Mouse (Mus musculus): ENCODE results near the gene Sass6. TPM values are rescaled to one million over a fixed set of nuclear protein-coding genes. Genes with fewer than 3 reads are reported as not detected.
A peak's percentile ranks its signal among the peaks of the same experiment; 100 is the strongest.
"Not testable (repeated sequence)": the region's sequence is repeated elsewhere in the genome, so short reads cannot be mapped to it uniquely, and the experiment has no call there.

Sass6 gene
- 10 to 100 TPM; 11.0 to 12.8 TPM for polyA plus RNA-seq (2017; shearing (Covaris generic))

DNA sequence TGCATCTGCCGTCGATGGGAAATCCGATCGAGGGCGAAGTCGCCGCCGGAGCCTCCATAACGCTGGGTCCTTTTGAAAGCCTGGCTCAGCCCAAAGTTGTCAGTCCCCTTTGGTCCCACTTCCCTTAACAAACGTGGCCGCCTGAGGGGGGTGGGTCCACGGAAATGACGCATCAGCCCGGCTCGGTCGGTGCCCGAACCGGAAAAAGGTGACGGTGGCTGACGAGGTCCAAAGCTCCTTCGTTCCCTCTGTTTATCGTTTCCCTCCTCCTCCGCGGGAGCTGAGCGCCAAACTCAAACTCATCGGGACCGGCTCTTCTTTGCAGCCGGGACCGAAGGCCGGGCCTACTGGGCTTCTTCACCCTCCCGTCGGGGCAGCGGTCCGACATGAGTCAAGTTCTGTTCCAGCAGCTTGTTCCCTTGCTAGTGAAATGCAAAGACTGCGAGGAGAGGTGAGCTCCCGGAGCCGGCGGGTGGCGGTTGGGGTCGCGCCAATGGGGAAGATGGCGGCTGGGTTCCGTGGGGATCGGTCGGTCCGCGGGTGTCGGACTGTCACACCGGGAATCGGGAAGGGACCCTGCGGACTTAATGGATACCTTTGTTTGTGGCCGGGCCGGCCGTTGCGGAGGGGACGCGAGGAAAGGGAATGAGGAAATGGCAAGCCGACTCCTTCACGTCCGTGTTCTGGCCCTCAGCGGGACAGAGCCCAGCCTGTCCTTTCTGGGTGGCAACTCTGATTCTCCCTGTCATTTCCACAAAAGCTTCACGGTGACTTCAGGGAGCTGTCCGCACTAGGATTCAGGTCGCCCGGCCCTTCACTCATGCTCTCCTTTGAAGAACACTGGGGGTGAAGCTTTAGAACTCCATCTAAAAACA lies at the start of gene Sass6:
Gene Sass6 (plus strand): TSS at position 255 of the 875 bp plus-strand sequence.
- ATAC-seq: peak; percentile 97

DNA sequence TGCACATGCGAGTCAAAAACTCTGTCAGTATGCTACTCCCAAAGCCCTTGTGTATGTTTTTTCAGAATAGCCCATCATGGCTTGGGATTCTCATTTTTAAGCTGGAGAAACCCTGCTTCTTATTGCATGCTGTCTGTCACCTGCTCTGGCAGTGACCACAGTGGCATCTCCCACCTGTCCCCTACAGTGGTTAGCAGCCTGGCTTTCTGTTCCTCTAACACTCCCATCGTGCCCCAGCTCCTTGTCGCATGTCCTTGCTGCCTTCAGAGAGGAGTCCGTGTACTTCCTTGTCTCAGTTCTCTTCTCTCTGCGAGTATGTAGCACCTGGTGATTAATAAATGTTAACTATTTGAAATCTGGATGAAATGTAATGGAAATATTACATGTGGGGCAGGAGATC lies 47.4 kb upstream of the Sass6 start:
- no peak for ATAC-seq

DNA sequence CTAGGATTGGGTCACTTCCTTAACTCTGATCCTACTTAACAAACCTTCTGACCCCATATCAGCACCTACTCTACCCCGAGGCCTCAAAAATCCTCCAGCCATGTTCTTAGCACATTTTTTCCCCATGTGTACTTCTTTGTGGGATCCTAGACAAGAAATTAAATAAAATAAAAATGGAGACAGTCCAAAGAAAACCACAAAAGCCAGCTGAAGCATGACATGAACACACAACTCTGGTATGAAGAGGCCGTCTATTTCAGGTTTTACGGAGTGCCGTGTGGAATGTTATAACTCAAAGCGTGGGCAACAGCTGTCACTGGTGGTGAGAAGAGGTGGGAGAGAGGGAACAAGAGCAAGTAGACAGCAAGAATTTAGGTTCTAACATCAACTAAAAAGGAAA lies 43.4 kb upstream of the Sass6 start:
- ATAC-seq: no peak

DNA sequence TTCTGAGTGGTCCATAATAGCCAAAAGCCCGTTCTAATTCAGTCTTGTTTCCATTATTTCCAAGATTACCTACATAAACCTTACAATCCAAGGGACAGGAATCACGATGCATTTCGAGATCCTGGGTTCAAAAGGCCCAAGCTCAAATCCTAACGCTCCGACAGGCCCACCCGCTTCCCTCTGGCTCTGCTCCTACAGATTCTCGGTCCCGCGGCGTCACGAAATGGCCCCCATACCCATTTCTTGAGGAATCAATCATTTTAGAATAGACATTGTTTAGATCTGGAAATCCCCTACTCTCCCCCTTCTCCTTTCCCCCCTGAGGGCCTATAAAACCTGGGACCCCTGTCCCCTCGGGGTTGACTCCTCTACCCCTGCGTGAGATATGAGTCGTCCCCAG lies 33.5 kb upstream of the Sass6 start:
- not testable (repeated sequence) for ATAC-seq

DNA sequence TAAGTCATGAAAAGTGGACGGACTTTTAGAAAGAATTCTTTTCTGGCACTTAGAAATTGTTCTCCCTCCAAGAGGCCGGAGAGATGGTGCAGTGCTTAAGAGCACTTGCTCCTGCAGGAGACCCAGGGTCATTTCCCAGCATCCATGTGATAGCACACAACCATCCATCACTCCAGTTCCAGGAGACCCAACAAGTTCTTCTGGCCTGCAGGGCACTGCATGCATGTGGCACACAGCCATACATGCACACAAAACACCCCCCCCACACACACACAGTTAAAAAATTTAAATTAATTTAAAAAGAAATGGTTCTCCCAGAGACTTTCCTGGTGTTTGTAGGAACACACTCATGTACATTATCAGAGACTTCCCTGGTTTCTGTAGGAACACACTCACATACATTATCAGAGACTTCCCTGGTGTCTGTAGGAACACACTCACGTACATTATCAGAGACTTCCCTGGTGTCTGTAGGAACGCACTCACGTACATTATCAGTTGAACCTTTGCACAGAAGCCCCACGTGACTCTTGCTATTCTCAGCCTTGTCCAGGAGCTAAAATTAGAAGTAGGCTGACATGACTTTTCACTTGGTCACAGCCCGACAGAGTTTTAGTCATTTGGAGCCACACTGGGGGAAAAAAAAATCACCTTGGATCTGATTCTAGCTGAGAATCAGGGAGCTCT lies 32.2 kb upstream of the Sass6 start, which contains the start of gene Lrrc39:
Gene Lrrc39 (plus strand): TSS at position 566 of the 687 bp plus-strand sequence.
- no peak for ATAC-seq

DNA sequence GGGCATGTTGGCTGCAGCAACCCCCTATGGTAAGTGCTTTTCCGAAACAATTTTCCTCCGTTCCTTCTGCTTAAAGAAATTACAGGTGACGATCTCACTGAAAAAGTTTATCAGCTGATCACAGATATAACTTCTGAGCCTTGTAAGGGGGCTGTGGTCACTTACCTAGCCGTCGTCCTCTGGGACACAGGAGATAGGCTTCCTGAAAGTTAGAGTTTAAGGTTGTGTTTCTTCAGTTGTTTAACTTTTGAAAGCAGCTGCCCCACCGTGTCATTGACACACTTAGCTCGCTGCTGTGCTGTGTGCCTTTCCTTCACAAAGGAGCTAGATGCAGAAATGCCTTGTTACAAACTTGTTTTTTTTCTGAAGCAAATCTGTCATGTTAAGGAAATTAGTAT lies 31.7 kb upstream of the Sass6 start:
- no peak for ATAC-seq

DNA sequence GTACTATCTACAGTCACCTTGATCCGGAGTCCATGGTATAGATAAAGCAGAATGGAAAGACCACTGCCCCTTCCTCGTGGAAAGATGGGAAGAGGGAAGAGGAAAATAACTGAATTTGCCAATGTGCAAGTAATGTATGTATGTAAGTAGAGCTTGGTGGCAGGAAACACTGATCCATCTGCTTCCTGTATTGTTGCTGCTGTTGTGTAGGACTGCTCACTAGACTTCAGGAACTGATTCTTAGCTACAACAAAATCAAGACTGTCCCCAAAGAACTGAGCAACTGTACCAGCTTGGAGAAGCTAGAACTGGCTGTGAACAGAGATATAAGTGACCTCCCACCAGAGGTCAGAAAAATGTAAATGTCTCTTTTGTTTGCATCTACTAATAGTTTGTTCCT lies 24.2 kb upstream of the Sass6 start:
- ATAC-seq: no peak

DNA sequence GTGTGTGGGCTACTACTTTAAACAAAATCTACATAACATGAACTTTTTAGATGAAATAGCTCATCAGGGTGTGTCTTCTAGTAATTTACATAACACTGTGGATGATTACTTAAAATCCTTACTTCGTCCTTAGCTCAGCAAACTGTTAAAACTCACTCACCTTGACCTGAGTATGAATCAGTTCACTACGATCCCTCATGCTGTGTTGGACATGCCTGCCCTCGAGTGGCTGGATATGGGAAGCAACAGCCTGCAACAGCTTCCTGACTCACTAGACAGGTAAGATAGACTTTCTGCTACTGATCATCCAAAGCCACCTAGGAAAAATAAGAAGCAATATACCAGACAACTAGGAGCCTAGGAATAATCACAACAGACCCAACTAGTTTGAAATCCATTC lies 17.5 kb upstream of the Sass6 start:
- no peak for ATAC-seq

DNA sequence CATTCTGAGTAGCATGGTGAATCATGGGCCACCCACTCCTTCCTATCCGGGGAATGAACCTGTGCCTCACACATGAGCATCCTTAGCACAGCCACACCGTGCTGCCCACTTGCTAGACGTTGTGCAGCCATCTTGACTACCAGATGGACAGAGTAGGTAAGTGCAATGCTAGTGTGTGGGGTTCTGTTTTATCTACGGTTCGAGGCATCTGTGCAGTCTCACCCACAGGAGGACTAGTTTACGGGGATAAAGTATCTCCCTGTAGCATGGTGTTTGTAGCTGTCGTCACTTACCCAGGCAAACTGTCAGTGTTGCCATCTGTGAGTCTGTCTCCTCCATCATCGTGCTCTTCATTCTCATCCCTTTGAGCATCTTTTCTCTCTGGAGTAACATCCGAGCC lies 12.6 kb upstream of the Sass6 start:
- ATAC-seq: no peak

DNA sequence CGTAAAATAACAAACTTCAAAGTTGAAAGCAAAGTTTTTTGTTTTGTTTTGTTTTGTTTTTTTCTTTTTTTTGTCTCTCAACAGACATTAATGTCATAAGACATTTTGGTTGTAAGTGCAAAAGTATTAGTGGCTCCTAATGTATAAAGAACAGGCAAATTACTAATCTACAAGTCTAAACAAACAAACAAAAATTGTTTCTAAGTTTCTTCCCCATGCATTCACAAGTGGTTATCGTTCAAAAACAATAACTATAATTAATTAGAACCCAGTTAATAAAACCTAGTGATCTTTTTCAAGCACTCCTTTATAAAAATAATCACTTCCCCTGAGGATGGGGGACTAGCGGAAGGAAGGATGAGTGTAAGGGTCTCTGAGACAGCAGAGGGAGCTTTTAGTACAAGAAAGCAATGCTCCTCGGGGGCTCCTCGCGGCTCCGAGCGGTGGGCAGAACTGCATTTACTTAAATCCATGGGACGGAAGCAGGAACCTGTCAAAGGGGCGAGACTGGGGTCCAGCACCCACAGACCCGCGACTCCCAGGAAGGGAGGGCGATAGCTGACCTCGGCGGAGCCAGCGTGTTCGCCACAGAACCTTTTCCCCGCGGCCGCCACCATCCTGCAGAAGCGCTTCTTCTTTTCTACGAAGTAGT lies 580 bp upstream of the Sass6 start:
- ATAC-seq: peak; percentile 25

DNA sequence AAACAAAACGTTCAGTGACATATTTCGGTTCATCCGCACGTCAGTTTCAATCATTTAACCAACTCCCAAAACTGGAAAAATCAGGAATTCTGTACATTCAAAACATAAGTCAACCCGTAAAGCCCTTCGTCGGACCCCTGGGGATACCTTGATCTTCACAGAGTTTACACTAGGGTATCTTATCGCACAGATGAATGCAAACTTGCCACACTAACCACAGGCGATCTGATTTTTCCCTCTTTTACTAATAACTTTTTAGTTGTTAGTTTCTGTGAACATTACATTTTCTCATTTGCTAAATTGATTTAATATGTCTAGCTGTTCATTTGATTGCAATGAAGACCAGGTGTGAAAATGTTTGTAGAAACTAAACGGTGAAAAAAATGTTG lies 815 bp downstream of the Sass6 start:
- ATAC-seq: no peak

DNA sequence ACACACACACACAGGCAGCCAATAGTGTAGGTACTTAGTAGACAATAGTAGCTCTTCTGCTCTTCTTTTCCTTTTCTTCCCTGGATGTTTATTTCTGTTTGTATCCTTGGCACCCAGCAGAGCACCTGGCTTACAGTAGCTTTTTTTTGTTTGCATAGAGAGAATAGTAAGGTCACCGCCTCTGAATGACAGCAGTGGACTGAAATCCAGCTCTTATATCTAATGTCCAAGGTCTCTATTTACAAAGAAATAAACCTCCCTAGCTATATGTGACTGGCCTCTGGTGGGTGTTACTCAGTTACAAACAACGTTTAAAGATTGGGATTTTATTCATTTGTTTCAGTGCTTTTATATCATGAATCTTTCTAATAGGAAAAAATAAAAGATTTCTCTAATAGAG lies 4.9 kb downstream of the Sass6 start:
- ATAC-seq: no peak

DNA sequence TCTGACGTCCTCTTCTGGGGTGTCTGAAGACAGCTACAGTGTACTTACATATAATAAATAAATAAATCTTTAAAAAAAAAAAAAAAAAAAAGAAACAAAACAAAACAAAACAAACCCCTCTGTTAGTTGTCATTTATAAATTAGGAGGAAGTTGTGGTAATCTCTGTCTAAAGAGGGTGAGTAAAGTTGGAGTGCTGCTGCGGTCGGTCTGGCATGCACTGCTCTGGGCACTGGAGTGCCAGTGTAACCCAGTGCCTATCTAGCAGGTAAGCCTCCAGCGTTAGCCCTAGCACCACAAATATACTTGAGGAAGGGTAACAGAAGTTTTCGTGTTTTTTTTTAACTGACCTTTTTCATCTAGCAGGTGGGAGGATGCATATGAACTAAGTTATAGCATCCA lies 6.2 kb downstream of the Sass6 start:
- no peak for ATAC-seq

DNA sequence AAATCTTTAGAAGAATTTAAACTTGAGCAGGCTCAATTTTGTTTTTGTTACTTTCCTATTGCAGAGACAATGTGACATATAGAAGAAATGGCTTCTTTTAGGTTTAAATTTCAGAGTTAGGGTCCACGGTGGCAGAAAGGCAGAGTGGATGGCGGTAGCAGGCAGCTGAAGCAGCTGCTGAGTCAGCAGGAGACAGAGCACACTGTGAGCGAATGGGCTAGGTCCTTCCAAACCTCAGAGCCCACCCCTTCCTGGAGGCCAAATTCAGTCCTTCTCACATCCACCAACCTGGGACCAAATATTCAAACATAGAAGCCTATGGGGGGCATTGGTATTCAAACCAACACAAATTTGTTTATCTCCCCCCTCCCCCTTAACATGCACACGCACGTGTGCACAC lies 7.0 kb downstream of the Sass6 start:
- ATAC-seq: no peak

DNA sequence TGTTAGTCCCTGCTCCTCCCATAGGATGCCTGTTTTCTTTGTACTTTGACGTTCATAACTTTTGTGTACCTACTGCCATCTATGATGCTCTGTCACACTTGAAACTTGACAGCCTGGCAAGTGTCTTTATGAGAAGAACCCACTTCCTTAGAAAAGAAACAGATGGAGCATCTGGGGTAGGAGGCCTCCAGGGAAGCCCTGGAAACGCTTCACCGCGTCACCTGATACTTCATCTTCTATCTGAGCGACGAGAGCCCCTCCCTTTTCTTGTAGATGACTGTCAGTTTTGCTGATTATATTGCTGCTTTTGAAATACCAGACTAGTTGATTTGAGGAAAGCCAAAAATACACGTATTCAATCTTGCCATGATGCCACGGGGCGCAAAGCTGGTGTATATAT lies 9.8 kb downstream of the Sass6 start:
- ATAC-seq: no peak

DNA sequence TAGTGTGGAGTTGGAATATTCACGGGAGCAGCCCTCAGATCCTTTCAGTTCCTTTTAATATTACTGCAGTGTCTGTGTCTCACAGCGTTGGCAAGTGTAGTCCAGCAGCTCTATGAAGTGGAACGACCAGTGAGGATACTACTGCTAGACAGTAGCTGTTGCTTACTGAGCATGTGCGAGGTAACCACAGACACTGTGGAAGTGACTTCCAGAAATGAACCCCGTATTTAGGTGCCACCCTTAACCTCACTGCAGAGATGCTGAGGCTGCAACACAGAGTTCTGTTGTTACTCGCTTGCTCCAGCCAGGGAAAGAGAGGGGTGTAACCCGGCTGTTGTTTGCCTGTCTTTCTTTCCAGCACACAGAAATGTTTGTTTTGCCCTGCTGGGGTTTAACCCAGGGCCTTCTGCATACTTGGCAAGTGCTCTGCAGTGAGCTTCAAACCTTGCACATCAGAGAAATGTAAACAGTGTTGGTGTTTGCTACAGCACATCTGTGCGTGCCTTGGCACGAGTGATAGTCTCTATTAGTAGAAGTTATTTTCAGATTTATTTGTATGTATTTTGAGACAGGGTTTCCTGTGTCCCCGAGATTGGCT lies 19.6 kb downstream of the Sass6 start, which contains the start of gene Trmt13:
Gene Trmt13 (minus strand): TSS at position 293 of the 598 bp plus-strand sequence.
- no peak for ATAC-seq

DNA sequence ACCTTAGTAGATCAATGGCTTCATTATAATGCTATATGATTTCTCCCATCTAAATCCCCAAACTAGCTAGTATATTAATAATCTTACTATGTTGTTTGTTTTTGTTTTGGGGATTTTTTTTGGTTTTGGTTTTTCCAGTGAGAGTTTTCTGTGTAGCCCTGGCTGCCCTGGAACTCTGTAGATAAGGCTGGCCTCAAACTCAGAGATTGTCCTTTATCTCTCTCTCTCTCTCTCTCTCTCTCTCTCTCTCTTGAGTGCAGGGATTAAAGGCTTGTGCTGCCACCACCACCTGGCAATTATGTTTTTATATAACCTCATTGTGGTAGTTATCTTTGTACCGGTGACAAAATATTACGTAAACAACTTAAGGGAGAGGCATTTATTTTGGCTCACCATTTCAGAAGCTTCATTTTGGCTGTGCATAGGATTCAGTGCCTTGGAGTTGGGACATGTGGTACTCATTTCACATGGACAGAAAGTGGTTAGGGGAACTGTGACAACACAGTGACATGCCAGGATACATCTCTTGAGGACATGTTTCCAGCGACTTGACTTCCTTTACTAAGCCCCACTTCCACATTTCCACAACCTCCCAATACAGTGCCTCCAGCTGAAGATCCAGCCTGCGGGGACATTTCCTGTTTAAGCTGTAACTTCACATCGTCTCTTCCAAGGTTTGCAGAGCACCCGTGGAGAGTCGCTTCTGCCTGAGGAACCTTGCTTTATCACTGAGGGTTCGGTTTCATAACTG lies 20.7 kb downstream of the Sass6 start:
- ATAC-seq: no peak

DNA sequence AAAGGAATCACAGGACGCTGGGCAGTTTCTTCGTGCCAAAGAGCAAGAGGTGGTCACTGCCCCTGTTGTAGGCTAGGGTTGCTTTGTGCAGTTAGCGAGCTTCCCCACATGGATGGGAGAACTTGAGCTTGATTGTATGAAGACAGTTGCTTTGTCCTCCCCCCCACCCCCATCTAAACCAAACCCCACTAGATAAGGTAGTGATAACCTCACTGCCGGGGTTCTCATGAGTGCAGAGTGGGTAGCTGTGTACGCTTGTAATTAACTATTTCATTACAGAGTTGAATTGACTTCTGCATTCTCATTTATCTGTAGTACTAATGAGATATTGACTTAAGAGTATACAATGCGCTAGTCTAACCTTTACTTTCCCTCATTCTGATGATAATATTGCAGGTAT lies 24.1 kb downstream of the Sass6 start:
- ATAC-seq: no peak

DNA sequence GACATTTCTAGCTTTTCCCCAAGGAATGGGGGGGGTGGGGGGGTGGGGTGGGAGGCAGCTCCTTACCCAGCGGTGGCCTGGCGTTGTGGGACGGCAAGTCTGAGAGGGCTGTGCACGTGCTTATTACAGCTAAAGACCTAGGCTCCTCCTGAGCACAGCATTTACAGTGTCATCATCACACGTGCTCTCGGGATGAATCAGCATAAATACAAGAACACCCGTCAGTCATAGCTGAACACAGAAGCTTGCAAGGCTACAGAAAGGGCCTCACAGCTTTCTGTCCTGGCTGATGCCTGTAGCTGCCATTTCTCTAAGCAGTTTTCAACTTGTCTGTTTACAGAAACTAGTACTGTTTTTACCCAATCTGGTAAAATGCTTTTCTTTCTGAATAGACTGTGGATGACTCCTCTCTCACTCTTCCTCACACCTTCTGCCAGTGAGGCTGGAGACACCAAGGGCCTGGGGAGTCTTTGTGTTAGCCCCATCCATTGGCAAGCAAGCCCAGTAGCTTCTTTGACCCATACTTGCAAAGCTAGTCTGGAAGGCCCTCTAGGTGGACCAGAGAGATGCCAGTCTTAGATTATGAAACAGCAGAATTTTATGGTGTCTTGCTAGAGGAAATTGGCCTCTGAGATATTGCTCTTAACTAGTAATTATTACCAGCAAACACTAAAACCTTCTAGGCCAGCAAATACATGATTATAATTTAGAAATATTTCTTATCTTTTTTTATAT lies 26.0 kb downstream of the Sass6 start:
- no peak for ATAC-seq

DNA sequence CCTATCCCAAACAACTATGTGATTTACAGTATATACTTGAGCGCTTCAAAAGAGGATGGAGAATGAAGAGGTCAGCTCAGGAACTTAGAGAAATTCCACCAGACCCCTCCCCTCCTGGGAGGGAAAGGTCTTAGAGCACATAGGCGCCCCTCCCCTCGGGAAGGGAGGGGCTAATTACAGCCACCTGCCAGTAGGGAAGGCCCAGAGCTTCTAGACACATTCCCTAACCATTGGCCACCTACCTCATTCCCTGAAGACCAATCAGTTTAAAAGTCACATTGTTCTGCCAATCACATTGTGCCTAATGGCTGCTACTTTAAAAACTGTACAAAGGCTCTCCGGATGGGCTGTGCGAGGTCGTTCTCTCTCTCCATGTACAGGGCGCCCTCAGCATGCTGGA lies 27.9 kb downstream of the Sass6 start:
- ATAC-seq: no peak

DNA sequence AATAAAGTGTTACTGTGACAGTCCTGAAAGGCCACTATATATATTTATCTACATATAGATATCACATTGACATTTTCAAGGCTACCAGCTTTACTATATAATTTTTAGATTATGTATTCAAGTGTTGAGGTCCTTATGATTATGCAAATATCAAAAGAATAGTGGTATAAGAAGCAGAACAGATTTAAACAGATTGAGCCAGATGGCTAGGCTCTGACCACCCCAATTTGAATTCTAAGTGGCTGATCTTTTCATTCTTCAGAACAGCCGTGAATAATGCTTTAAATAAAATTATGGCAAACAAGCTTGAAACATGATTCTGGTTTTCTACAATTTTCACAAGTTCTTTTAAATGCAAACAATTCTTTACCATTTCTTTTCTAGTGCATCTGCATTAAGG lies 36.7 kb downstream of the Sass6 start:
- no peak for ATAC-seq

DNA sequence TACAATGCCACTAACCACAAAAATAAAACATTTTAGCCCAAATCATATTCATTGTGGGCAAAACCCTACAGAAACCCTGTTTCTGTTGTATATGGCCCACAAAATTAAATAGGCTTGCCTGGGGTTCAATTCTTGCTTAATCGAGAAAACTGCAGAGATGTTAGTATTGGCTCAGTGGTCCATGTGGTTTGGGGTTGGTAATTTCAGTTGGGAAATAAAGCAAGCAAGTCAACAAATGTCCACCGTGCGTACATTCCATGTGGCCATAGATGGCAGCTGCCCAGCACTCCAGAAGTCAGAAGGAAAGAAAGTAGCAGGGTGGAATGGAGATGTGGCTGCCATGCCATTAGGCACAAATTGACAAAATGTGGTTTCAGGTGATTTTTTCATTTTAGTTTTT lies 38.2 kb downstream of the Sass6 start:
- ATAC-seq: no peak
